Mouse (Mus musculus) kidney, adult 9 months (tissue): ENCODE data around the gene Acd.

Experiments
- DNase-seq: peaks from one replicate; pipeline ENCODE4 v3.0.0; 2022

Acd gene

GRCm38 (mm10) chr8:105700966-105701824 lies at the start of gene Acd, which contains the start of gene Pard6a:
Gene Acd, minus strand, starts transcription at chr8:105701102.
Gene Pard6a, plus strand, starts transcription at chr8:105701148.
- DNase-seq, result peak; percentile 97

- DNase-seq, result peak; percentile 76
Measured at GRCm38 (mm10) chr8:105750606-105751005, 49.7 kb upstream of the Acd start.

- DNase-seq, result peak; percentile 30
Measured at GRCm38 (mm10) chr8:105743301-105743700, 42.4 kb upstream of the Acd start.

GRCm38 (mm10) chr8:105739216-105739615 lies 38.3 kb upstream of the Acd start:
- DNase-seq, result no peak

- no peak for DNase-seq
Measured at GRCm38 (mm10) chr8:105732186-105732585, 31.3 kb upstream of the Acd start.

GRCm38 (mm10) chr8:105727397-105728124 lies 26.7 kb upstream of the Acd start:
- DNase-seq, result peak; percentile 76

GRCm38 (mm10) chr8:105725726-105726125 lies 24.8 kb upstream of the Acd start:
- DNase-seq, result no peak

- no peak for DNase-seq
Measured at GRCm38 (mm10) chr8:105722861-105723260, 22.0 kb upstream of the Acd start.

GRCm38 (mm10) chr8:105719637-105720036 lies 18.7 kb upstream of the Acd start:
- no peak for DNase-seq

GRCm38 (mm10) chr8:105716302-105716945 lies 15.5 kb upstream of the Acd start:
- no peak for DNase-seq

- DNase-seq, result no peak
Measured at GRCm38 (mm10) chr8:105715042-105715441, 14.1 kb upstream of the Acd start.

- peak; percentile 89 for DNase-seq
Measured at GRCm38 (mm10) chr8:105714139-105714538, 13.2 kb upstream of the Acd start.

- DNase-seq, result no peak
Measured at GRCm38 (mm10) chr8:105712286-105712685, 11.4 kb upstream of the Acd start.

- DNase-seq, result no peak
Measured at GRCm38 (mm10) chr8:105709317-105709716, 8.4 kb upstream of the Acd start.

- DNase-seq, result no peak
Measured at GRCm38 (mm10) chr8:105708675-105709074, 7.8 kb upstream of the Acd start.

- DNase-seq, result peak; percentile 94
Measured at GRCm38 (mm10) chr8:105707498-105708403, 6.8 kb upstream of the Acd start, which contains the start of the genes 4933405L10Rik and Enkd1. Gene 4933405L10Rik, plus strand, starts transcription at chr8:105707655. Gene Enkd1, minus strand, starts transcription at chr8:105708210.

GRCm38 (mm10) chr8:105706426-105706825 lies 5.5 kb upstream of the Acd start:
- no peak for DNase-seq

- DNase-seq, result no peak
Measured at GRCm38 (mm10) chr8:105704955-105705354, 4.1 kb upstream of the Acd start.

- no peak for DNase-seq
Measured at GRCm38 (mm10) chr8:105704146-105704812, 3.4 kb upstream of the Acd start.

- DNase-seq, result no peak
Measured at GRCm38 (mm10) chr8:105702731-105703415, 2.0 kb upstream of the Acd start.

- no peak for DNase-seq
Measured at GRCm38 (mm10) chr8:105702001-105702401, 1.1 kb upstream of the Acd start.
